Mouse (Mus musculus) limb, embryonic 11.5 days (tissue): ENCODE data around the gene Skp1a. TPM values are rescaled to one million over a fixed set of nuclear protein-coding genes. Genes with fewer than 3 reads are reported as not detected.

Source experiments
- ATAC-seq: fragments of 200-750 bp; cut with Nextera tagmentation; 2 replicates; pipeline ENCODE4 v1.8.0; 2017; ENCODE audit warnings: low read depth; ENCODE audit not compliant: insufficient number of reproducible peaks, low FRiP score, low TSS enrichment
- DNase-seq: peaks from one replicate; pipeline ENCODE4 v3.0.0-alpha.2; 2015; ENCODE audit warnings: low spot score
- H3K27ac ChIP-seq: fragments of 300-500 bp; sonication (generic); replicated peaks from 2 replicates; pipeline ENCODE4 v1.5.1; 2014; ENCODE audit warnings: low read depth, mild to moderate bottlenecking, low read length
- H3K27me3 ChIP-seq: fragments of 300-500 bp; sonication (generic); 2 replicates; pipeline ENCODE4 v1.6.1; 2014; ENCODE audit warnings: mild to moderate bottlenecking, low read length, mixed read lengths; ENCODE audit not compliant: control insufficient read depth, insufficient read depth
- H3K36me3 ChIP-seq: fragments of 300-500 bp; sonication (generic); 2 replicates; pipeline ENCODE4 v1.6.1; 2014; ENCODE audit warnings: mild to moderate bottlenecking, low read length, moderate library complexity, mixed read lengths; ENCODE audit not compliant: control insufficient read depth, insufficient read depth
- H3K4me1 ChIP-seq: fragments of 300-500 bp; sonication (generic); 2 replicates; pipeline ENCODE4 v1.6.1; 2014; ENCODE audit warnings: low read length, mixed read lengths; ENCODE audit not compliant: control insufficient read depth, insufficient read depth
- H3K4me2 ChIP-seq: fragments of 300-500 bp; sonication (generic); 2 replicates; pipeline ENCODE4 v1.6.1; 2014; ENCODE audit warnings: low read depth, mild to moderate bottlenecking, moderate library complexity; ENCODE audit not compliant: severe bottlenecking
- H3K4me3 ChIP-seq: fragments of 300-500 bp; sonication (generic); 2 replicates; pipeline ENCODE4 v1.5.1; 2014; ENCODE audit warnings: low read depth, low read length
- H3K9ac ChIP-seq: fragments of 300-500 bp; sonication (generic); 2 replicates; pipeline ENCODE4 v1.6.1; 2014; ENCODE audit warnings: mild to moderate bottlenecking, low read length
- H3K9me3 ChIP-seq: fragments of 300-500 bp; sonication (generic); 2 replicates; pipeline ENCODE4 v1.6.1; 2016; ENCODE audit warnings: low read length; ENCODE audit not compliant: control insufficient read depth
- WGBS: fragments of 180-500 bp; shearing (Covaris S2); extraction: QIAGEN DNeasy Blood & Tissue Kit; methylation state at CpG from one replicate; pipeline ENCODE4 v1.1.7; 2014; 5-methylcytosine and 5-hydroxymethylcytosine counted together
- polyA plus RNA-seq: library from polyadenylated mRNA; unstranded; fragments of >200 nt; fragmentation: Nextera tagmentation; extraction: Ambion mirVana; gene quantifications from 2 replicates; pipeline ENCODE4 v1.2.1, GENCODE M21; 2014

Skp1a gene
- polyA plus RNA-seq, 1 experiment from 2014 or later: 1,008 TPM

DNA sequence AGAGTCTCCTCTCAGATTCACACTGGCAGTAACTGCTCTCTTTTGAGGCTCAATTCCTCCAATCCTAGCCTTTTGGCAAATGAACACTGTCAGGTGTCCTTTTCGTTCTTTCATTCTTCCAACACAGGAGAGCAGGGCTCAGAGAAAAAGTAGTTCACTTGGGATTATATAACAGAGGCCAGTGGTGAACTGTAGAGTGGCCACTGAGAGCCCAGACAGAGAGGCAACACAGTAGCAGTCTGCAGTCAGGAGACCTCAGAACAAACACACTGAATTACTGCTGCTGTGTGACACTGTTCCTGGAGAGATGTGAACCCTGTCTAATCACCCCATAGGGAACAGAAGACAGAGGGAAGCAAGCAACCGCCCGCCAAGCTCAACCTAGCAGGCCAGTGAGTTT is 4.7 kb upstream of the Skp1a start:
- ATAC-seq (no peak), DNase-seq (no peak)
- no peak overlapping the region for H3K4me3 ChIP-seq
- H3K36me3 ChIP-seq: no peaks in the 10 kb centered on the region
- H3K27me3 ChIP-seq: 0 out of 2 replicates have a peak, but pooled peaks cover 3% of the 10 kb centered on the region
- H3K9me3 ChIP-seq: no peaks in the 10 kb centered on the region
- no peak overlapping the region for H3K27ac ChIP-seq
- H3K9ac ChIP-seq: no peak overlapping the region
- no peak overlapping the region for H3K4me2 ChIP-seq
- H3K4me1 ChIP-seq: no peaks in the 10 kb centered on the region
- 80% methylated on average over 3 of the region's 3 CpGs for WGBS

DNA sequence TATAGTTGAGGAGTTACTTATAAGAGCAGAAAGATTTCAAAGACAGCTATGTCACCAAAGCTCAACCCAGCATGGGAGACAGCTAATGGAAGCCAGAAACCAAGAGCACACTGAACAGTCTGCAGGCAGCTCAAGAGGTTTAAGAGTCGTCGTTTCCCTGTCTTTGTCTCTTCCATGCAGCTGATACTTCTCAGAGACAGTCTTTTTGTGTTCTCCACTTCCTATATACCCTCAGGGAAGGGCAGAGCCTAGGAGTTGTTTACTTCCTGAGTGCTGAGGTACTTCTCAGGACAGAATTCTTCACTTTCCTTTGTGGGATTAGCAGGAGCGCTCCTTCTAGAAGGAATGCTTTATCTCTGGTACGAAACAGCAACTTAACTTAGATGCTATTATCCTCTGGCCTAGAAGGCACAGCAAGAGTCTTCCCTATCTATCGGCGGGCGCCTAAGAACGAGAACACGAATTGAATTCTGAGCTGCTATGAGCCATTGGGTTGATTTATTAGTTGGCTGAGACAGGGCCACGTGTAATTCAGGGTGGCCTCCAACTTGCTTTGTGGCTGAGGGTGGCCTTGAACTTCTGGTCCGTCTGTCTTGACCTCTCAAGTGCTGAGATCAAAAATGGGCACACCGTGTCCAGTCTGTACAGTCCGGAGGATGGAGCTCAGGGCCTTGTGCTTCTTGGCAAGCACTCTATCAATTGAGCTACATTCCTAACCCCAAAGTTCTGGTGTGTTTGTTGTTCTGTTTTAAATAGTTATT is 4.1 kb upstream of the Skp1a start:
- ATAC-seq: no peak

DNA sequence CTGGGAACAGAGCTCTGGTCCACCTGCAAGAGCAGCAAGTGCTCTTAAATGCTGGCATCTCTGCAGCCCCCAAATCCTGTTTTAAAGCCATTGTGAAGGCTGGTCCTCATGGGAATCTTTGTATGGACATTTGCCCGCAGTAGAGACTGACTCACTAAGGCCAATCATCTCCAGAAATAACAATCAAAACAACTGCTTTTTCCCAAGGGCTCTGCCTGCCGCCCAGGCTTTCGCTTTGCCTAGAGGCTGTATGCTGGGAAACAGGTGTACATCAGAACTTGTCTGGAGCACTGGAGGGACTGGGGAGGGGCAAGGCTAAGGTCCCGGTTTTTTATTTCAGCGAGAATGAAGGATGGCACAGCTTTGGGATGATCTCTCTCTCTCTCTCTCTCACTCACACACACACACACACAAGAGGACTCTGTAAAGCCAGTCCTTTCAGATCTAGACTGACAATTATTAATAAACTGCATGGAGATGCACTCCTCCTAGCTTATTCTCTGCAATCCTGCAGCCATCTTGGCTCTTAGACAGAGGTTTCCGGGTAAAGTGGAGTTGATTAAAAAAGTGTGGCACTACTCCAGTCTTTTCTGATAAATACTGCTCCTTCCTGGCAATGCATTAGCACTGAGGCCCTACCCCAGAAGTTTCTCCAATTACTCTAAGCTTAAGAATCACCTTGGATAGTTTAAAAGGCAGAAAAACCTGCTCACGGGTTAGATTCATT is 2.9 kb upstream of the Skp1a start:
- Histone ChIP-seq H3K27me3 (0 out of 2 replicates have a peak, but pooled peaks cover 3% of the 10 kb centered on the region), H3K9me3 (no peaks in the 10 kb centered on the region), H3K4me1 (0 out of 2 replicates have a peak, but pooled peaks cover 2% of the 10 kb centered on the region), H3K36me3 (no peaks in the 10 kb centered on the region), H3K27ac (no peak overlapping the region), H3K4me2 (no peak overlapping the region), H3K4me3 (no peak overlapping the region), H3K9ac (no peak overlapping the region)
- ATAC-seq: no peak
- 79% methylated on average over 7 of the region's 7 CpGs for WGBS
- DNase-seq: no peak

More for the DNA sequence above, 4.1 kb upstream of the Skp1a start:
- no peaks in the 10 kb centered on the region for H3K36me3 ChIP-seq
- no peaks in the 10 kb centered on the region for H3K9me3 ChIP-seq
- 79% methylated on average over 13 of the region's 13 CpGs for WGBS
- 0 out of 2 replicates have a peak, but pooled peaks cover 3% of the 10 kb centered on the region for H3K27me3 ChIP-seq
- H3K4me2 ChIP-seq: no peak overlapping the region
- H3K27ac ChIP-seq: no peak overlapping the region
- H3K9ac ChIP-seq: no peak overlapping the region
- DNase-seq: no peak
- no peaks in the 10 kb centered on the region for H3K4me1 ChIP-seq
- H3K4me3 ChIP-seq: no peak overlapping the region

DNA sequence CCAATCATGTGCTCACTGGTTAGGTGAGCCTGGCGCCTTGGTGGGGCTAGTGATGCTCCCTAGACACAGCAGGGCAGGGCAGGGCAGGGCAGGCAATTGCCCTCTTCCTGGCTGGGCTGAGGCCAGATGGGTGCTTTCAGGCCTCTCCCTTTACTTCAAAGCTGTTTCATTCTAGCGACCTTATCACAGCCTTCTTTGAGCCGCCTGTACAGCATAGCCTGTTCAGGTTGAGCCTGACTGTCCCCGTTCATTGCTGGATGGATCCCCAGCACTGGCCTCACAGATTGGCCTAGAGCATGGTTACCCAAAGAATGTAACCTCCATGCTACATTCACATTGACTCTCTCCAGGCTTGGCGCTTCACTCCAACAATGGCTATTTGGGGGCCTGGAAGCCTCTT is 1.1 kb upstream of the Skp1a start:
- Histone ChIP-seq H3K4me2 (peak overlapping the region; percentile 50), H3K9ac (no peak overlapping the region), H3K27me3 (no peaks in the 10 kb centered on the region), H3K9me3 (no peaks in the 10 kb centered on the region), H3K27ac (no peak overlapping the region), H3K36me3 (no peaks in the 10 kb centered on the region), H3K4me1 (0 out of 2 replicates have a peak, but pooled peaks cover 2% of the 10 kb centered on the region), H3K4me3 (peak overlapping the region; percentile 82)
- DNase-seq: no peak
- WGBS: 47% methylated on average over 5 of the region's 5 CpGs
- ATAC-seq: no peak

DNA sequence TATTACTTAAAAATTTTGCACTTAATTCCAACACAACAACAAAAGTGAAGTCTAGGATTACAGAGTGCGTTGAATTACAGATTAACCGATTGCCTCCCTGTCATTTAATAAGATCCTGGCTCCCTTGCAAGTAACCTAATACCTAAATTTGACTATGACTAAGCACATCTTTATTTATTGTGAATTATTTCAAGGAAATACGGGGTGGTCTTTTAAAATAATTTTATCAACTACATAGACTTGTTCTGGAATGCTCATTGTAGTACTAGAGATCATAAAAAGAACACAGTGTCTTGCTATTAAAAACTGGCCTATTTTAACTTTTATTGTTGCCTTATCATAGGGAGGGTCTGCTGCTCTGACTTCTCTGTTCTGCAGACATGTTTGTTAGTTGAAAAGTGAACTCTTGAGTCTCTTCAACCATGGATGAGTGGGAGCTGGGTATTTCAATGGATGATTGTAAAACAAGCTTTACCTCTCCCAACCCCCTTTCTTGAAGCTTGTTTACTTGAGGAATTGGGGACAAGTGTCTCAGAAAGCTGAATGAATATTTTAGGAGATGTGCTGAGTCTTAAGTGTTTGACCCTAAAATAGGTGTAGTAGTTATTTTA is 1.4 kb downstream of the Skp1a start:
- no peaks in the 10 kb centered on the region for H3K9me3 ChIP-seq
- 33% methylated on average over 3 of the region's 3 CpGs for WGBS
- H3K4me1 ChIP-seq: 0 out of 2 replicates have a peak, but pooled peaks cover 2% of the 10 kb centered on the region
- ATAC-seq (no peak), DNase-seq (no peak)
- peak overlapping the region; percentile 82 for H3K4me3 ChIP-seq
- H3K4me2 ChIP-seq: peak overlapping the region; percentile 50
- no peak overlapping the region for H3K27ac ChIP-seq
- no peak overlapping the region for H3K9ac ChIP-seq
- peaks cover 7% of the 10 kb centered on the region for H3K36me3 ChIP-seq
- H3K27me3 ChIP-seq: no peaks in the 10 kb centered on the region

DNA sequence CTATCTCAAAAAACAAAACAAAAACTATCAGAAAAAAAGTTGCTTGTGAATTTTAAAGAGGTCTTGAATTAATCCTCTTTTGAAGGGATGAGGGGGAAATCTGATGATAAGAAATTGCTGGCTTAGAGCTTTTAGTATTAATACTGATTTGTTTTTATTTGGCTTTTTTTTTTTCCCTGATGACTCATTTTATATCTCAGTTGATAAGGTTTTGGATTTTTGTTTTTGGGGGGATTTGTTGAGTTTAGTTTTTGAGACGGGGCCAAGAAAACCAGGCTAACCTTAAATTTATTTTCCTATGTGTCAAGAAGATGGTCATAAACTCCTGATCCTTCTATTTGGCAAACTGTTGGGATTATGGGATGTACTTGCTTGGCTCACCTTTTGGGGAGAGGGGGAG is 2.1 kb downstream of the Skp1a start:
- WGBS: 89% methylated on average over 1 of the region's 1 CpGs
- H3K4me2 ChIP-seq: peak overlapping the region; percentile 50; the same call in 1 of the 2 replicates
- 0 out of 2 replicates have a peak, but pooled peaks cover 2% of the 10 kb centered on the region for H3K4me1 ChIP-seq
- no peaks in the 10 kb centered on the region for H3K27me3 ChIP-seq
- peaks cover 7% of the 10 kb centered on the region for H3K36me3 ChIP-seq
- DNase-seq: no peak
- no peak overlapping the region for H3K4me3 ChIP-seq
- H3K9me3 ChIP-seq: no peaks in the 10 kb centered on the region
- H3K27ac ChIP-seq: no peak overlapping the region
- no peak overlapping the region for H3K9ac ChIP-seq
- no peak for ATAC-seq

DNA sequence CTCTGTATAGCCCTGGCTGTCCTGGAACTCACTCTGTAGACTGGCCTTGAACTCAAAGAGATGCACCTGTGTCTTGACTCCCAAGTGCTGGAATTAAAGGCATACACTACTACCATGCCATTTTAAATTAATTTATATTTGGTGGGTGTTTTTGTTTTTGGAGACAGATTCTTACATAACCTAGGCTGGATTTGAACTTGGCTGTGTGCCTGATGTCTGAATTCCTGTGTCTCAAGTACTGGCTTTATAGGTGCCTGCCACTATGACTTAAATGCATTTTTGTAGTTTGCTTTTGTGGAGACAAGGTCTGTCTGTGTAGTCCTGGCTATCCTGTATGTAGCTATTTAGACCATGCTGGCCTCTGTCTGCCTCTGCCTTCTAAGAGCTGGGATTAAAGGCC is 2.7 kb downstream of the Skp1a start:
- no peak for ATAC-seq
- Histone ChIP-seq H3K36me3 (peaks cover 7% of the 10 kb centered on the region), H3K4me2 (no peak overlapping the region), H3K4me1 (0 out of 2 replicates have a peak, but pooled peaks cover 2% of the 10 kb centered on the region), H3K27me3 (no peaks in the 10 kb centered on the region), H3K9me3 (no peaks in the 10 kb centered on the region), H3K9ac (no peak overlapping the region), H3K4me3 (no peak overlapping the region), H3K27ac (no peak overlapping the region)
- no peak for DNase-seq

DNA sequence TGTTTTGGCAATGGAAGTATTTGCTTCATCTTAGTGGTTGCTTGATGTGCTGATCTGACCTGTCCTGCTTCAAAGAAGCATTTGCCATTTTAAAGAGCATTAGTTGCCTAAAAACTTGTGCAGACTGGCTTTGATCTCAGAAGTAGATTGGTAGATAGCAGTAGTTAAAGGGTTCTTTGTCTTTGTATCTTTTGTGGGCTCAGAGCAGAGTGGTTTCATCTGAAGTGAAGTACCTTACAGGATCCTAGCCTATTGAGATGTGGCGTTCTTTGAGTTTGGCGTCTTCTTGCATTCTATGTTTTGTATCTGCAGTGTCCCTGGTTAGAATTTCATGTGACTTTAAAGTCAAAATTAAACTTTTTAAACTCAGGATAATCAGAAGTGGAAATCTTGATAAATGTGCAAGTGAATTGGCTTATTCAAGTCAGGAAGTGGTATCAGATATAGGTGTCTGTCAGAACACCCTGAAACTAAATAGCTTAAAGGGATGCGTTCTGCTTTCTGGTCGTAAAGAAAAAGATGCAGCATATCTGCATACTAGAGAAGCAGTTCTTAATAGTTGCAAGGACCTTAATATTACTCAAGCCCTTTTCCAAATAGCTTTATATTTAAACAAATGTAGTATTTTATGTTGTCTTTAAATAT is 9.2 kb downstream of the Skp1a start:
- ATAC-seq (no peak), DNase-seq (no peak)
- Histone ChIP-seq H3K36me3 (peaks cover 7% of the 10 kb centered on the region), H3K4me1 (no peaks in the 10 kb centered on the region), H3K9me3 (no peaks in the 10 kb centered on the region), H3K27me3 (no peaks in the 10 kb centered on the region), H3K4me3 (no peak overlapping the region), H3K9ac (no peak overlapping the region), H3K4me2 (no peak overlapping the region), H3K27ac (no peak overlapping the region)
- WGBS: 94% methylated on average over 4 of the region's 4 CpGs
